ENCODE assay signal across 11 mouse cellular contexts in the genomic region with DNA sequence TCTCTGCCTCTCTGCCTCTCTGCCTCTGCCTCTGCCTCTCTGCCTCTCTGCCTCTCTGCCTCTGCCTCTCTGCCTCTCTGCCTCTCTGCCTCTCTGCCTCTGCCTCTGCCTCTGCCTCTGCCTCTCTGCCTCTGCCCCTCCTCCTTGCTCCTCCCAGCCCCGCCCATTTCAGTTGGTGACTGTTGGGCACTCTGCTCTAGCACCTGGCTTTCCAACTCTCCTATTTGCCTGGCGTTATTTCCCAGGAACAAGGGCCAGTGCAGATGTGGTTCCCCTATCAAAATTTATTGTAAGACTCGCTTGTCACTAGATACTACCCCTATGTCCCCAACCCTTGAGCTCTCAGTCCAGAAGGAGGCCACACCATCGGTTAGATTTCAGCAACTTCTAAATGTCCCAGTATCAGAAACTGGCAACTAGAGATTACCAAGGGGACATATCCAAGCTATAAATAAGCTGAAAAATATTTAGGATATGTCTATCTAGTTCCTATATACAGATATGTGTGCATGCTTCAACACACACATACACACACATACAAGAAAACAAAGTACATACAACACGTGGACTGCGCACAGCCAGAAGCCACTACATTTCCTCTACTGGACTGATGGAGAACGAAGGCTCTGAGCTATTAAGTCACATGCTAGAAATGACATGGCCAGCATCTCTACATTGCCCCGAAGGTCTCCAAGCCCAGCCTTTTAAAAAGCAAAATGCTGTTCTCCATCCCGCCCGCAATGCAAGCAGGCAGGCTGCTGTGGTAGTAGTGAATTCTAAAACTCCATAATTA. TPM values are rescaled to one million over a fixed set of nuclear protein-coding genes. Genes with fewer than 3 reads are reported as not detected.
DNase-seq lines count a peak whose midpoint lies in the region; ATAC-seq and TF ChIP-seq lines count a peak whose summit lies in the region.
"Had no signal": no experiment of that assay in that cellular context is flagged by ENCODE, and none has a peak within 500 bp of the region (broad histone marks: within the 10 kb centered on the region; RNA-seq: fewer than 3 reads in every experiment).

No protein-coding gene starts in this region.

- peak overlapping the region; percentile 35; the same call in 1 of the 2 replicates for H3K9ac ChIP-seq in heart, embryonic 16.5 days (ENCODE audit: low read length)
- H3K9ac ChIP-seq in liver, embryonic 11.5 days (ENCODE audit: low read depth, low read length): no peak overlapping the region
- H3K9ac ChIP-seq: neural tube, embryonic 13.5 days had no signal

- ATAC-seq in heart, embryonic 16.5 days (replicated peaks; ENCODE audit: extremely low read depth, insufficient read depth, low FRiP score): no peak
- peak; percentile 60; the same call in 1 of the 2 replicates for ATAC-seq in liver, embryonic 11.5 days (replicated peaks; ENCODE audit: low FRiP score)

- H3K4me3 ChIP-seq in heart, embryonic 16.5 days (ENCODE audit: low read length): no peak overlapping the region
- no peak overlapping the region for H3K4me3 ChIP-seq in liver, embryonic 11.5 days (ENCODE audit: low read depth, low read length)
- H3K4me3 ChIP-seq in small intestine, adult 2 months (ENCODE audit: low read depth, low read length): no peak overlapping the region
- H3K4me3 ChIP-seq: neural tube, embryonic 13.5 days had no signal

- peaks cover 29% of the 10 kb centered on the region for H3K4me1 ChIP-seq in heart, embryonic 16.5 days (ENCODE audit: control insufficient read depth, insufficient read depth, low read length)
- H3K4me1 ChIP-seq in liver, embryonic 11.5 days (replicated peaks; ENCODE audit: control insufficient read depth, insufficient read depth, low read length): peaks cover 56% of the 10 kb centered on the region
- peaks cover 7% of the 10 kb centered on the region; the same call in 1 of the 2 replicates for H3K4me1 ChIP-seq in small intestine, adult 2 months (ENCODE audit: control insufficient read depth, insufficient read depth, insufficient read length, low read length)

- H3K4me2 ChIP-seq in heart, embryonic 16.5 days (ENCODE audit: low read depth, low read length): peak overlapping the region; percentile 11; the same call in 1 of the 2 replicates
- peak overlapping the region; percentile 35 for H3K4me2 ChIP-seq in liver, embryonic 11.5 days
- H3K4me2 ChIP-seq: neural tube, embryonic 13.5 days had no signal

- no peak for TF ChIP-seq CTCF in small intestine, adult 2 months (IDR thresholded peaks at IDR 0.05; ENCODE audit: extremely low read depth, insufficient read length, insufficient replicate concordance, low read depth, low read length)

- DNase-seq in heart, postnatal 10 days: no peak
- peak; percentile 18 for DNase-seq in R1 (ENCODE audit: low read depth, low spot score)
- DNase-seq in liver, embryonic 11.5 days (ENCODE audit: low spot score): no peak
- no peak for DNase-seq in frontal cortex, postnatal 10 days (ENCODE audit: low spot score in 2 of 2)
- no peak for DNase-seq in left cerebral cortex, adult 8-10 months (ENCODE audit: low spot score in 2 of 2)
- DNase-seq in ovary, postnatal 36 days (ENCODE audit: low spot score): no peak

- H3K9me3 ChIP-seq in heart, embryonic 16.5 days (replicated peaks; ENCODE audit: control insufficient read depth, low read length): no peaks in the 10 kb centered on the region
- no peaks in the 10 kb centered on the region for H3K9me3 ChIP-seq in liver, embryonic 11.5 days (ENCODE audit: control insufficient read depth, low read length)
- H3K9me3 ChIP-seq: neural tube, embryonic 13.5 days had no signal

- 63% methylated on average over 10 of the region's 10 CpGs for whole genome bisulfite sequencing in heart, embryonic 16.5 days
- WGBS in liver, embryonic 11.5 days: 58% methylated on average over 10 of the region's 10 CpGs
- 58% methylated on average over 10 of the region's 10 CpGs for WGBS in small intestine, adult 2 months

- no peaks in the 10 kb centered on the region for H3K36me3 ChIP-seq in heart, embryonic 16.5 days (ENCODE audit: control insufficient read depth, insufficient read depth)
- no peaks in the 10 kb centered on the region for H3K36me3 ChIP-seq in liver, embryonic 11.5 days (ENCODE audit: control insufficient read depth, insufficient read depth, low read length)
- no peaks in the 10 kb centered on the region for H3K36me3 ChIP-seq in small intestine, adult 2 months (ENCODE audit: control insufficient read depth, insufficient read depth, low read length)
- H3K36me3 ChIP-seq: G1E; neural tube, embryonic 13.5 days had no signal

- no peak for TF ChIP-seq POLR2A in small intestine, adult 2 months (IDR thresholded peaks at IDR 0.05; ENCODE audit: low read depth, low read length)

- peak overlapping the region; percentile 70 for H3K27ac ChIP-seq in heart, embryonic 16.5 days (ENCODE audit: low read length)
- H3K27ac ChIP-seq in liver, embryonic 11.5 days (ENCODE audit: low read depth, low read length): peak overlapping the region; percentile 32; the same call in 1 of the 2 replicates
- peak overlapping the region; percentile 14 for H3K27ac ChIP-seq in small intestine, adult 2 months (ENCODE audit: insufficient read depth, low read depth, low read length)
- H3K27ac ChIP-seq: kidney, postnatal 0 days; neural tube, embryonic 13.5 days had no signal

- no peaks in the 10 kb centered on the region for H3K27me3 ChIP-seq in heart, embryonic 16.5 days (ENCODE audit: control insufficient read depth, insufficient read depth, low read length)
- H3K27me3 ChIP-seq in liver, embryonic 11.5 days (replicated peaks; ENCODE audit: control insufficient read depth, insufficient read depth, low read length): no peaks in the 10 kb centered on the region
- no peaks in the 10 kb centered on the region for H3K27me3 ChIP-seq in small intestine, adult 2 months (ENCODE audit: control insufficient read depth, insufficient read depth, low read length)
- H3K27me3 ChIP-seq: neural tube, embryonic 13.5 days had no signal

- intact Hi-C loops in heart, postnatal 10 days (cut with DNase I): no loop called here

RNA-seq across cellular contexts. Expression of a gene that starts 26.6 kb away (rescaled TPM):
- 20.1 and 23.4 TPM in 2 replicates for polyA plus RNA-seq in heart, embryonic 16.5 days (2015; fragmentation: Nextera tagmentation; extraction: Ambion mirVana)
- 10 to 100 TPM; 41.1 to 47.5 TPM for total RNA-seq in heart, postnatal 10 days (2021)
- polyA plus RNA-seq in liver, embryonic 11.5 days (2014; fragmentation: Nextera tagmentation; extraction: Ambion mirVana): 23.1 and 24.3 TPM in 2 replicates
- polyA plus RNA-seq in small intestine, adult 2 months (2012; rRNA removed): 1.8 and 3.1 TPM in 2 replicates
- total RNA-seq in left cerebral cortex, adult 8-10 months (2022): 1 to 10 TPM; 4.2 to 7.7 (median 6.6) TPM

Comparison
In these comparisons a context has a peak if more than half of its experiments do, and no peak if none do; other contexts are left out.
1. H3K27ac ChIP-seq: peak in every context shown above with its lines; median percentile 70 in heart, embryonic 16.5 days; 32 in liver, embryonic 11.5 days; 14 in small intestine, adult 2 months.